Mouse (Mus musculus): Measurements from ENCODE around the gene Wipf1.

The Wipf1 gene

DNA sequence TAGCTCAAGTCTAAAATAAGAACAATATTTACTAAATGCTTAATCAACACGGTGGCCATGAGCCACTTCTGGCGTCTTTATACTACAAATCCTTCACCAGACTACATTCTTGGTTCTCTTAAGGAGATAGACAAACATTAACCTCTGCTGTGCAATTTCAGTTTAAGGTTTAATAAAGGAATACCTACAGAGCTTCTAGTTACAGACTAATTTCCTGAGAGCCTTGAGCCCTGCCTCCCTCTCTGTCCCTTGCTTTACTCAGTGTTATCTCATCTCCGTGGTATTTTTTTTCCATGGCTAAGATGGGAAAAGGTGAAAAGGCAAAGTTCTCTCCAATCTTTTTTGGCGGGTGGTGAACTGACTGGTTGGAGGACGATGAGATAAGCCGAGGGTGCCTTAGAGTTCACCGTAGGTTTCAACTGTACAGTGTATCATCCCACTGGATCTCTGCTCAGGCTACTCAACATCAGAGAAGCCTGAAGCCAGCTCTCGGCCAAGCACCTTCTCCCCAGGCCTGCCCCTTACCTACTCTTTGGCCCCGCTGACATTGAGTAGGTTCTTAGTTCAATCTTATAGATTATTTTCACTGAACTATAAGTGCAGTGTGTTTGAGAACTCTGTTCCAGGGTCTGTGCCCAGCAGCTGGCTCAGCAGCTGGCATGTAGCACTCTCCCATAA, 149.1 kb downstream of the Wipf1 start:
- DNase-seq: peak in 1 of 2 experiments; percentile 29

DNA sequence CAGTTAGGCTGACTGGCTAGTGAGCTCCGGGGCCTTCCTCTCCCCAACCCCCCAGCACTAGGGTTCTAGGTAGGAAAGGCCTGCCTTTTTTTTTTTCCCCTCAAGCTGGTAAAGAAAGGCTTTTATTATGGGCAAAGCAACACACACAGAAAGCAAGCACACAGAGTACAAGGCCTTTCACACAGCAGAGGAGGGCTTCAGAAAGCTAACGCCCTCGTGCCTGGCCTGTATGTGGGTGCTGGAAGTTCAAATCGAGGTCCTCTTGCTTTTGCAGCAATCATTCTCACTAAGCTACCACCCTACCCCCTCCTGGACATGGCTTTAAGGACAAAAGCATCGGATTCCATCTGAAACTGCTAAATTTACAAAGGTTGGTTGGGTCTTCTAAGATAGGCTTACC, 149.9 kb downstream of the Wipf1 start:
- DNase-seq: no peak
